Mouse (Mus musculus) embryonic facial prominence, embryonic 10.5 days (tissue): ENCODE results near the gene Mtus2. TPM values are rescaled to one million over a fixed set of nuclear protein-coding genes. Genes with fewer than 3 reads are reported as not detected.
"Not testable (repeated sequence)": the region's sequence is repeated elsewhere in the genome, so short reads cannot be mapped to it uniquely, and the experiment has no call there.

Source experiments
- DNase-seq: peaks from one replicate; pipeline ENCODE4 v3.0.0-alpha.2; 2017; ENCODE audit warnings: low spot score
- H3K27ac ChIP-seq: fragments of 300-500 bp; sonication (generic); replicated peaks from 2 replicates; pipeline ENCODE4 v1.5.1; 2016; ENCODE audit warnings: mild to moderate bottlenecking
- H3K27me3 ChIP-seq: fragments of 300-500 bp; sonication (generic); replicated peaks from 2 replicates; pipeline ENCODE4 v1.6.1; 2016; ENCODE audit warnings: low read depth, mild to moderate bottlenecking; ENCODE audit not compliant: poor library complexity, severe bottlenecking
- H3K36me3 ChIP-seq: fragments of 300-500 bp; sonication (generic); replicated peaks from 2 replicates; pipeline ENCODE4 v1.6.1; 2016; ENCODE audit warnings: mild to moderate bottlenecking, moderate library complexity
- H3K4me1 ChIP-seq: fragments of 300-500 bp; sonication (generic); 2 replicates; pipeline ENCODE4 v1.6.1; 2016
- H3K4me3 ChIP-seq: fragments of 300-500 bp; sonication (generic); 2 replicates; pipeline ENCODE4 v1.5.1; 2016; ENCODE audit warnings: mild to moderate bottlenecking, moderate library complexity
- H3K9me3 ChIP-seq: fragments of 300-500 bp; sonication (generic); 2 replicates; pipeline ENCODE4 v1.6.1; 2016; ENCODE audit warnings: mild to moderate bottlenecking
- WGBS: fragments of 180-500 bp; shearing (Covaris S2); methylation state at CpG from one replicate; pipeline ENCODE4 v1.1.7; 2016; 5-methylcytosine and 5-hydroxymethylcytosine counted together
- polyA plus RNA-seq: library from polyadenylated mRNA; unstranded; fragments of >200 nt; fragmentation: Nextera tagmentation; extraction: Ambion mirVana; gene quantifications from 2 replicates; pipeline ENCODE4 v1.2.1, GENCODE M21; 2016

Mtus2 gene
- polyA plus RNA-seq, 1 experiment from 2014 or later: 5.7 TPM

GRCm38 (mm10) chr5:147935096-147935495 lies 22.0 kb upstream of the Mtus2 start:
- Histone ChIP-seq H3K27me3 (no peaks in the 10 kb centered on the region), H3K36me3 (no peaks in the 10 kb centered on the region), H3K9me3 (peaks cover 3% of the 10 kb centered on the region; the same call in 1 of the 2 replicates), H3K4me3 (no peak overlapping the region), H3K4me1 (no peaks in the 10 kb centered on the region), H3K27ac (no peak overlapping the region)
- 90% methylated on average over 13 of the region's 13 CpGs for WGBS
- no peak for DNase-seq

GRCm38 (mm10) chr5:147939226-147939625 lies 17.9 kb upstream of the Mtus2 start:
- no peak overlapping the region for H3K27ac ChIP-seq
- H3K36me3 ChIP-seq: no peaks in the 10 kb centered on the region
- 80% methylated on average over 5 of the region's 5 CpGs for WGBS
- no peak overlapping the region for H3K4me3 ChIP-seq
- no peak for DNase-seq
- H3K4me1 ChIP-seq: no peaks in the 10 kb centered on the region
- no peaks in the 10 kb centered on the region for H3K27me3 ChIP-seq
- peaks cover 10% of the 10 kb centered on the region; the same call in 1 of the 2 replicates for H3K9me3 ChIP-seq

- Histone ChIP-seq H3K9me3 (peaks cover 7% of the 10 kb centered on the region; the same call in 1 of the 2 replicates), H3K27me3 (no peaks in the 10 kb centered on the region), H3K27ac (no peak overlapping the region), H3K4me3 (no peak overlapping the region), H3K4me1 (0 out of 2 replicates have a peak, but pooled peaks cover 3% of the 10 kb centered on the region), H3K36me3 (no peaks in the 10 kb centered on the region)
- 32% methylated on average over 5 of the region's 5 CpGs for WGBS
- peak; percentile 28 for DNase-seq
Observed at GRCm38 (mm10) chr5:147945000-147945666, 12.0 kb upstream of the Mtus2 start.

- Histone ChIP-seq H3K27ac (no peak overlapping the region), H3K9me3 (no peaks in the 10 kb centered on the region), H3K4me3 (no peak overlapping the region), H3K4me1 (0 out of 2 replicates have a peak, but pooled peaks cover 6% of the 10 kb centered on the region), H3K27me3 (0 out of 2 replicates have a peak, but pooled peaks cover under 1% of the 10 kb centered on the region), H3K36me3 (no peaks in the 10 kb centered on the region)
- DNase-seq: no peak
- 80% methylated on average over 14 of the region's 14 CpGs for WGBS
Observed at GRCm38 (mm10) chr5:147949881-147950280, 7.2 kb upstream of the Mtus2 start.

GRCm38 (mm10) chr5:147951751-147952150 lies 5.4 kb upstream of the Mtus2 start:
- Histone ChIP-seq H3K4me1 (peaks cover 12% of the 10 kb centered on the region), H3K4me3 (no peak overlapping the region), H3K27me3 (peaks cover 19% of the 10 kb centered on the region), H3K27ac (no peak overlapping the region), H3K9me3 (no peaks in the 10 kb centered on the region), H3K36me3 (no peaks in the 10 kb centered on the region)
- no peak for DNase-seq
- 50% methylated on average over 2 of the region's 2 CpGs for WGBS

- not testable (repeated sequence) for DNase-seq, H3K36me3 ChIP-seq, H3K27ac ChIP-seq, H3K9me3 ChIP-seq, H3K4me3 ChIP-seq
- WGBS: 89% methylated on average over 5 of the region's 5 CpGs
- H3K4me1 ChIP-seq: peaks cover 25% of the 10 kb centered on the region
- peaks cover 33% of the 10 kb centered on the region for H3K27me3 ChIP-seq
Observed at GRCm38 (mm10) chr5:147953181-147953580, 3.9 kb upstream of the Mtus2 start.

GRCm38 (mm10) chr5:147955671-147956070 lies 1.4 kb upstream of the Mtus2 start:
- Histone ChIP-seq H3K4me1 (peaks cover 25% of the 10 kb centered on the region), H3K4me3 (no peak overlapping the region), H3K27me3 (peaks cover 50% of the 10 kb centered on the region), H3K36me3 (no peaks in the 10 kb centered on the region), H3K27ac (no peak overlapping the region), H3K9me3 (no peaks in the 10 kb centered on the region)
- 37% methylated on average over 5 of the region's 5 CpGs for whole genome bisulfite sequencing
- no peak for DNase-seq

GRCm38 (mm10) chr5:147956421-147956820 lies 699 bp upstream of the Mtus2 start:
- Histone ChIP-seq H3K36me3 (no peaks in the 10 kb centered on the region), H3K4me3 (peak overlapping the region; percentile 70), H3K9me3 (no peaks in the 10 kb centered on the region), H3K27me3 (peaks cover 50% of the 10 kb centered on the region), H3K4me1 (peaks cover 25% of the 10 kb centered on the region), H3K27ac (no peak overlapping the region)
- 1% methylated on average over 11 of the region's 11 CpGs for WGBS
- DNase-seq: no peak

- Histone ChIP-seq H3K9me3 (no peaks in the 10 kb centered on the region), H3K27ac (peak overlapping the region; percentile 58), H3K4me1 (peaks cover 22% of the 10 kb centered on the region), H3K27me3 (peaks cover 50% of the 10 kb centered on the region), H3K36me3 (no peaks in the 10 kb centered on the region), H3K4me3 (peak overlapping the region; percentile 70)
- WGBS: 1% methylated on average over 42 of the region's 42 CpGs
- peak; percentile 54 for DNase-seq
Observed at GRCm38 (mm10) chr5:147957592-147958271, 612 bp downstream of the Mtus2 start.

GRCm38 (mm10) chr5:147958552-147958951 lies 1.4 kb downstream of the Mtus2 start:
- H3K4me1 ChIP-seq: peaks cover 22% of the 10 kb centered on the region

GRCm38 (mm10) chr5:147959088-147959487 lies 2.0 kb downstream of the Mtus2 start:
- WGBS: 49% methylated on average over 5 of the region's 5 CpGs
- Histone ChIP-seq H3K4me1 (peaks cover 22% of the 10 kb centered on the region), H3K4me3 (no peak overlapping the region), H3K9me3 (no peaks in the 10 kb centered on the region), H3K27me3 (peaks cover 50% of the 10 kb centered on the region), H3K36me3 (no peaks in the 10 kb centered on the region), H3K27ac (no peak overlapping the region)
- no peak for DNase-seq

More at GRCm38 (mm10) chr5:147958552-147958951, 1.4 kb downstream of the Mtus2 start:
- Histone ChIP-seq H3K27ac (no peak overlapping the region), H3K36me3 (no peaks in the 10 kb centered on the region), H3K4me3 (no peak overlapping the region), H3K9me3 (no peaks in the 10 kb centered on the region), H3K27me3 (peaks cover 50% of the 10 kb centered on the region)
- 44% methylated on average over 13 of the region's 13 CpGs for WGBS
- DNase-seq: no peak

GRCm38 (mm10) chr5:147960793-147961192 lies 3.7 kb downstream of the Mtus2 start:
- 87% methylated on average over 1 of the region's 1 CpGs for WGBS
- no peak overlapping the region for H3K27ac ChIP-seq
- no peak for DNase-seq
- no peak overlapping the region for H3K4me3 ChIP-seq
- H3K36me3 ChIP-seq: no peaks in the 10 kb centered on the region
- H3K27me3 ChIP-seq: peaks cover 41% of the 10 kb centered on the region
- H3K9me3 ChIP-seq: no peaks in the 10 kb centered on the region
- peaks cover 21% of the 10 kb centered on the region for H3K4me1 ChIP-seq
